Mouse (Mus musculus): Measurements from ENCODE around the gene Gm21992. TPM values are rescaled to one million over a fixed set of nuclear protein-coding genes. Genes with fewer than 3 reads are reported as not detected.

Gene Gm21992
- polyA plus RNA-seq, 1 experiment from 2014 or later: 17.1 TPM

GRCm38 (mm10) chr19:4697721-4698120, 113.7 kb downstream of the Gm21992 start:
- 0 out of 2 replicates have a peak, but pooled peaks cover 3% of the 10 kb centered on the region for H3K4me1 ChIP-seq (ENCODE audit: control insufficient read depth, insufficient read depth, low read length)
- H3K4me2 ChIP-seq (ENCODE audit: low read depth, low read length): peak overlapping the region; percentile 68
- H3K27ac ChIP-seq (replicated peaks; ENCODE audit: low read depth, low read length): no peak overlapping the region
- H3K9me3 ChIP-seq (ENCODE audit: control insufficient read depth, low read length): no peaks in the 10 kb centered on the region
- peak overlapping the region; percentile 46 for H3K4me3 ChIP-seq (ENCODE audit: low read depth, low read length)
- no peak overlapping the region for H3K9ac ChIP-seq (ENCODE audit: low read depth, low read length)
- DNase-seq (ENCODE audit: low spot score) (no peak), ATAC-seq (ENCODE audit: low read depth) (no peak)
- 76% methylated on average over 9 of the region's 9 CpGs for WGBS
- H3K36me3 ChIP-seq (ENCODE audit: control insufficient read depth, insufficient read depth, low read length): no peaks in the 10 kb centered on the region
- peaks cover 36% of the 10 kb centered on the region for H3K27me3 ChIP-seq (replicated peaks; ENCODE audit: control insufficient read depth, insufficient read depth, low read length)

- Histone ChIP-seq H3K36me3 (ENCODE audit: control insufficient read depth, insufficient read depth, low read length) (no peaks in the 10 kb centered on the region), H3K9ac (ENCODE audit: low read depth, low read length) (no peak overlapping the region), H3K4me1 (ENCODE audit: control insufficient read depth, insufficient read depth, low read length) (0 out of 2 replicates have a peak, but pooled peaks cover 3% of the 10 kb centered on the region), H3K4me2 (ENCODE audit: low read depth, low read length) (no peak overlapping the region), H3K27ac (replicated peaks; ENCODE audit: low read depth, low read length) (no peak overlapping the region), H3K27me3 (replicated peaks; ENCODE audit: control insufficient read depth, insufficient read depth, low read length) (peaks cover 36% of the 10 kb centered on the region), H3K9me3 (ENCODE audit: control insufficient read depth, low read length) (no peaks in the 10 kb centered on the region), H3K4me3 (ENCODE audit: low read depth, low read length) (no peak overlapping the region)
- 76% methylated on average over 3 of the region's 3 CpGs for WGBS
- ATAC-seq (ENCODE audit: low read depth): no peak
- no peak for DNase-seq (ENCODE audit: low spot score)
These were observed 114.3 kb downstream of the Gm21992 start for GRCm38 (mm10) chr19:4697121-4697520.

DNA sequence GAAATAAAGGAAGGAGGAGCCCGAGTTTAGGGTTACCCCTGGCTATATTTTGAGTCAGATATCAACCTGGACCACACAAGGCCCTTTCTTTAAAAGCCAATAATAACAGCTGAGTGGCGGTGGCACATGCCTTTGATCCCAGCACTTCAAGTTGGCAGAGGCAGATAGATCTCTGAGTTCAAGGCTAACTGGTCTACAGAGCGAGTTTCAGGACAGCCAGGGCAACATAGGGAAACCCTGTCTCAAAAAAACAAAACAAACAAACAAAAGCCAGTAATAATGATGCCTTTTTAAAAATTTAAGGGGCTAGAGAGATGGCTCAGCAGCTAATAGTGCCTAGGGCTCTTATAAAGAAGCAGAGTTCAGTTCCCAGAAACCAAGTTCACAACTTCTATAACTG, 117.1 kb downstream of the Gm21992 start:
- H3K27ac ChIP-seq (replicated peaks; ENCODE audit: low read depth, low read length): no peak overlapping the region
- ATAC-seq (ENCODE audit: low read depth) (no peak), DNase-seq (ENCODE audit: low spot score) (no peak)
- H3K27me3 ChIP-seq (replicated peaks; ENCODE audit: control insufficient read depth, insufficient read depth, low read length): peaks cover 26% of the 10 kb centered on the region
- H3K4me2 ChIP-seq (ENCODE audit: low read depth, low read length): no peak overlapping the region
- H3K9ac ChIP-seq (ENCODE audit: low read depth, low read length): no peak overlapping the region
- no peak overlapping the region for H3K4me3 ChIP-seq (ENCODE audit: low read depth, low read length)
- no peaks in the 10 kb centered on the region for H3K9me3 ChIP-seq (ENCODE audit: control insufficient read depth, low read length)
- H3K4me1 ChIP-seq (ENCODE audit: control insufficient read depth, insufficient read depth, low read length): 0 out of 2 replicates have a peak, but pooled peaks cover 3% of the 10 kb centered on the region
- H3K36me3 ChIP-seq (ENCODE audit: control insufficient read depth, insufficient read depth, low read length): no peaks in the 10 kb centered on the region
- WGBS: 58% methylated on average over 3 of the region's 3 CpGs

Other genes with a start within 250 kb of the Gm21992 start
- gene Lrfn4, start 195.9 kb downstream of the Gm21992 start, polyA plus RNA-seq (2014; fragmentation: Nextera tagmentation; extraction: Ambion mirVana): 7.4 and 9.7 TPM in 2 replicates
- 52.1 and 62.8 TPM in 2 replicates for gene Rce1, start 186.0 kb downstream of the Gm21992 start, polyA plus RNA-seq (2014; fragmentation: Nextera tagmentation; extraction: Ambion mirVana)
- gene Gm960, start 112.9 kb downstream of the Gm21992 start, polyA plus RNA-seq (2014; fragmentation: Nextera tagmentation; extraction: Ambion mirVana): 3.9 and 4.6 TPM in 2 replicates
- gene Sptbn2, start 100.4 kb downstream of the Gm21992 start, polyA plus RNA-seq (2014; fragmentation: Nextera tagmentation; extraction: Ambion mirVana): 3.7 and 4.0 TPM in 2 replicates
- gene Rbm4b, start 55.1 kb downstream of the Gm21992 start, polyA plus RNA-seq (2014; fragmentation: Nextera tagmentation; extraction: Ambion mirVana): 41.1 and 50.0 TPM in 2 replicates
- gene Rbm4, start 17.7 kb downstream of the Gm21992 start, polyA plus RNA-seq (2014; fragmentation: Nextera tagmentation; extraction: Ambion mirVana): 68.6 and 72.0 TPM in 2 replicates
- gene Rbm14, start within 50 bp of the Gm21992 start, polyA plus RNA-seq (2014; fragmentation: Nextera tagmentation; extraction: Ambion mirVana): 61.5 and 65.3 TPM in 2 replicates
- 48.3 and 54.1 TPM in 2 replicates for gene Ccs, start 27.7 kb upstream of the Gm21992 start, polyA plus RNA-seq (2014; fragmentation: Nextera tagmentation; extraction: Ambion mirVana)
- gene Ccdc87, start 27.8 kb upstream of the Gm21992 start, polyA plus RNA-seq (2014; fragmentation: Nextera tagmentation; extraction: Ambion mirVana): 0.54 and 0.64 TPM in 2 replicates
- 44.1 and 50.4 TPM in 2 replicates for gene Ctsf, start 43.5 kb upstream of the Gm21992 start, polyA plus RNA-seq (2014; fragmentation: Nextera tagmentation; extraction: Ambion mirVana)
- gene Actn3, start 66.3 kb upstream of the Gm21992 start, polyA plus RNA-seq (2014; fragmentation: Nextera tagmentation; extraction: Ambion mirVana): 21.4 TPM in 2 replicates
- 8.6 and 11.6 TPM in 2 replicates for gene Zdhhc24, start 67.1 kb upstream of the Gm21992 start, polyA plus RNA-seq (2014; fragmentation: Nextera tagmentation; extraction: Ambion mirVana)
- 4.2 and 5.6 TPM in 2 replicates for gene Bbs1, start 95.0 kb upstream of the Gm21992 start, polyA plus RNA-seq (2014; fragmentation: Nextera tagmentation; extraction: Ambion mirVana)
- 78.8 and 95.0 TPM in 2 replicates for gene Dpp3, start 116.7 kb upstream of the Gm21992 start, polyA plus RNA-seq (2014; fragmentation: Nextera tagmentation; extraction: Ambion mirVana)
- 2.0 and 2.3 TPM in 2 replicates for gene Peli3, start 131.5 kb upstream of the Gm21992 start, polyA plus RNA-seq (2014; fragmentation: Nextera tagmentation; extraction: Ambion mirVana)
- gene Mrpl11, start 150.5 kb upstream of the Gm21992 start, polyA plus RNA-seq (2014; fragmentation: Nextera tagmentation; extraction: Ambion mirVana): 104 and 109 TPM in 2 replicates
- gene Npas4, start 178.7 kb upstream of the Gm21992 start, polyA plus RNA-seq (2014; fragmentation: Nextera tagmentation; extraction: Ambion mirVana): 0.07 TPM in 1 of 2 replicates, not detected in the other
- 4.0 and 4.1 TPM in 2 replicates for gene Slc29a2, start 212.2 kb upstream of the Gm21992 start, polyA plus RNA-seq (2014; fragmentation: Nextera tagmentation; extraction: Ambion mirVana)
- gene B4gat1, start 227.2 kb upstream of the Gm21992 start, polyA plus RNA-seq (2014; fragmentation: Nextera tagmentation; extraction: Ambion mirVana): 42.9 and 51.5 TPM in 2 replicates
- gene AC124502.3, start 227.3 kb upstream of the Gm21992 start, polyA plus RNA-seq (2014; fragmentation: Nextera tagmentation; extraction: Ambion mirVana): 0.51 and 1.7 TPM in 2 replicates
- 35.0 and 38.7 TPM in 2 replicates for gene Brms1, start 229.7 kb upstream of the Gm21992 start, polyA plus RNA-seq (2014; fragmentation: Nextera tagmentation; extraction: Ambion mirVana)
- gene Rin1, start 238.9 kb upstream of the Gm21992 start, polyA plus RNA-seq (2014; fragmentation: Nextera tagmentation; extraction: Ambion mirVana): 2.3 and 3.0 TPM in 2 replicates

All from embryonic facial prominence, embryonic 14.5 days (tissue).